Mouse (Mus musculus) MEL (cell line): Measurements from ENCODE around the gene Treml2. TPM values are rescaled to one million over a fixed set of nuclear protein-coding genes. Genes with fewer than 3 reads are reported as not detected.
A peak's percentile ranks its signal among the peaks of the same experiment; 100 is the strongest.

Experiments
- DNase-seq: peaks from one replicate; pipeline ENCODE4 v3.0.0; 2011; ENCODE audit warnings: low read depth, low spot score
- H3K27ac ChIP-seq: 2 replicates; pipeline ENCODE4 v1.5.1; 2012; ENCODE audit warnings: low read depth, mild to moderate bottlenecking, control low read depth, low read length, moderate library complexity; ENCODE audit not compliant: control insufficient read depth
- H3K27me3 ChIP-seq, 2 experiments: fragments of 150-350 bp in 1 of 2; sonication (generic) in 1 of 2; 2 replicates each; pipeline ENCODE4 v1.6.1; 2012; ENCODE audit warnings: low read length in 2 of 2, mild to moderate bottlenecking in 2 of 2, improper control_type of control experiment in 1 of 2, moderate library complexity in 1 of 2; ENCODE audit not compliant: insufficient read depth in 2 of 2, control insufficient read depth in 1 of 2
- H3K36me3 ChIP-seq, 2 experiments: 2 replicates each; pipeline ENCODE4 v1.6.1; 2012 to 2014; ENCODE audit warnings: low read length in 2 of 2, improper control_type of control experiment in 1 of 2, inconsistent platforms in 1 of 2, mild to moderate bottlenecking in 1 of 2; ENCODE audit not compliant: insufficient read depth in 2 of 2, control insufficient read depth in 1 of 2
- H3K4me1 ChIP-seq, 2 experiments: fragments of 150-350 bp in 1 of 2; sonication (generic) in 1 of 2; 2 replicates each; pipeline ENCODE4 v1.6.1; 2012; ENCODE audit warnings: low read length in 2 of 2, improper control_type of control experiment in 1 of 2, mild to moderate bottlenecking in 1 of 2; ENCODE audit not compliant: insufficient read depth in 2 of 2, control insufficient read depth in 1 of 2
- H3K4me3 ChIP-seq, 2 experiments: fragments of 150-350 bp in 1 of 2; sonication (generic) in 1 of 2; 2 replicates each; pipeline ENCODE4 v1.5.1; 2012; ENCODE audit warnings: low read depth in 2 of 2, low read length in 2 of 2, mild to moderate bottlenecking in 2 of 2, moderate library complexity in 2 of 2, control low read depth in 1 of 2, improper control_type of control experiment in 1 of 2; ENCODE audit not compliant: control insufficient read depth in 1 of 2, insufficient read depth in 1 of 2
- H3K79me2 ChIP-seq: 2 replicates; pipeline ENCODE4 v1.6.1; 2012; ENCODE audit warnings: mild to moderate bottlenecking, low read length, moderate library complexity; ENCODE audit not compliant: control insufficient read depth, poor library complexity, insufficient read depth
- H3K9ac ChIP-seq: 2 replicates; pipeline ENCODE4 v1.6.1; 2012; ENCODE audit warnings: low read depth, mild to moderate bottlenecking, control low read depth, low read length, moderate library complexity; ENCODE audit not compliant: control insufficient read depth, poor library complexity, severe bottlenecking
- H3K9me3 ChIP-seq: fragments of 150-350 bp; sonication (generic); replicated peaks from 2 replicates; pipeline ENCODE4 v1.6.1; 2012; ENCODE audit warnings: mild to moderate bottlenecking, low read length, improper control_type of control experiment, moderate library complexity; ENCODE audit not compliant: insufficient read depth
- BHLHE40 ChIP-seq: IDR thresholded peaks from 2 replicates; pipeline ENCODE4 v1.6.1; 2012; ENCODE audit warnings: low read depth, mild to moderate bottlenecking, inconsistent platforms, low read length, improper control_type of control experiment, borderline replicate concordance
- CTCF ChIP-seq, 3 experiments: IDR thresholded peaks in 2 of 3; conservative IDR thresholded peaks in 1 of 3; 2 replicates each; pipeline ENCODE4 v1.5.1; 2011 to 2012; ENCODE audit warnings: low read length in 3 of 3, low read depth in 2 of 3, mild to moderate bottlenecking in 2 of 3, improper control_type of control experiment in 1 of 3, inconsistent platforms in 1 of 3, mixed read lengths in 1 of 3, moderate library complexity in 1 of 3; ENCODE audit not compliant: control insufficient read depth in 1 of 3, insufficient read depth in 1 of 3, poor library complexity in 1 of 3, severe bottlenecking in 1 of 3
- ELF1 ChIP-seq: IDR thresholded peaks from 2 replicates; pipeline ENCODE4 v1.6.1; 2014; ENCODE audit warnings: low read depth, mild to moderate bottlenecking, inconsistent platforms, low read length, improper control_type of control experiment, moderate library complexity
- EP300 ChIP-seq, 2 experiments: IDR thresholded peaks; 2 replicates each; pipeline ENCODE4 v1.6.1; 2011; ENCODE audit warnings: improper control_type of control experiment in 2 of 2, low read length in 2 of 2, low read depth in 1 of 2, mild to moderate bottlenecking in 1 of 2
- GATA1 ChIP-seq: IDR thresholded peaks from 2 replicates; pipeline ENCODE4 v1.6.1; 2011; ENCODE audit warnings: low read depth, low read length, improper control_type of control experiment
- HCFC1 ChIP-seq: IDR thresholded peaks from 2 replicates; pipeline ENCODE4 v1.6.1; 2012; ENCODE audit warnings: low read depth, mild to moderate bottlenecking, inconsistent platforms, low read length, improper control_type of control experiment, moderate library complexity
- MYC ChIP-seq: IDR thresholded peaks from 2 replicates; pipeline ENCODE4 v1.6.1; 2011; ENCODE audit warnings: low read depth, mild to moderate bottlenecking, low read length, improper control_type of control experiment, moderate library complexity
- NELFE ChIP-seq: IDR thresholded peaks from 2 replicates; pipeline ENCODE4 v1.6.1; 2011; ENCODE audit warnings: low read depth, low read length, improper control_type of control experiment
- POLR2A ChIP-seq, 2 experiments: IDR thresholded peaks; 2 replicates each; pipeline ENCODE4 v1.6.1; 2011 to 2012; ENCODE audit warnings: low read length in 2 of 2, mild to moderate bottlenecking in 2 of 2, control low read depth in 1 of 2, improper control_type of control experiment in 1 of 2, low read depth in 1 of 2, moderate library complexity in 1 of 2; ENCODE audit not compliant: control insufficient read depth in 1 of 2, insufficient read depth in 1 of 2, poor library complexity in 1 of 2
- TCF12 ChIP-seq: IDR thresholded peaks from 2 replicates; pipeline ENCODE4 v1.6.1; 2014; ENCODE audit warnings: low read depth, mild to moderate bottlenecking, inconsistent platforms, low read length, improper control_type of control experiment, moderate library complexity
- UBTF ChIP-seq: IDR thresholded peaks from 2 replicates; pipeline ENCODE4 v1.6.1; 2012; ENCODE audit warnings: low read depth, mild to moderate bottlenecking, inconsistent platforms, low read length, improper control_type of control experiment, moderate library complexity, borderline replicate concordance; ENCODE audit not compliant: insufficient read depth
- ZMIZ1 ChIP-seq: IDR thresholded peaks from 2 replicates; pipeline ENCODE4 v1.6.1; 2012; ENCODE audit warnings: low read depth, mild to moderate bottlenecking, inconsistent platforms, low read length, improper control_type of control experiment, moderate library complexity
- polyA plus RNA-seq, 2 experiments: library from polyadenylated mRNA; stranded (reverse) in 1 of 2; unstranded in 1 of 2; fragments of >175 nt in 1 of 2; fragments of >200 nt in 1 of 2; gene quantifications; 2 replicates each; pipeline versions ENCODE4 v1.2.1 to v1.2.4; 2012; ENCODE audit warnings: low replicate concordance in 2 of 2, low read depth in 1 of 2; ENCODE audit not compliant: insufficient read length in 2 of 2, insufficient read depth in 1 of 2, missing spikeins in 1 of 2
- total RNA-seq: library from RNA; depleted of rRNA; stranded (reverse); fragments of 300-350 nt; gene quantifications from 2 replicates; pipeline ENCODE4 v1.2.3, GENCODE M21; 2012

Gene Treml2
- total and polyA plus RNA-seq, 3 experiments = 27.7 to 52.7 TPM; not detected in 1

DNA sequence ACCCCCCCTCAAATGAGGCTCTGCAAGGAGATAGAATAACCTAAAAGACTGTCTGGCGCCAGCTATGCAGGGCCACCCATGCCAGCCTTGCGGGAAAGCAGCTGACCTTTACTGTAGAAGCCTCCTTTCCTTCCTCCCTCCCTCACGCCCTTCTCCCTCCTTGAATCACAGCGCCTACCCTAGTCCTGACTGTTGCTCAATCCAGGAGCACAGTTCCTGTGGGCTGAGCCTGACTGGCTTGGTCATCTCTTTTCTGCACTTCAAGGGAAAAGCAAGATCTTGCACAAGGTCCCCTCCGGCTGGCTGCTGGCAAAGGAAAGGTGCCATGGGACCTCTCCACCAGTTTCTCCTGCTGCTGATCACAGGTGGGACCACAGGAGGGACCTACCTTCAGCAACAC, 46.9 kb downstream of the Treml2 start, which contains the start of gene Trem2:
TSS of gene Trem2 (plus strand) at position 171 of the 400 bp plus-strand sequence.
- H3K27me3 ChIP-seq = no peaks in the 10 kb centered on the region
- DNase-seq = no peak
- H3K9ac ChIP-seq = no peak within 1 kb of the TSS
- H3K4me3 ChIP-seq = no peak within 1 kb of the TSS
- no peaks in the 10 kb centered on the region for H3K79me2 ChIP-seq
- no peaks in the 10 kb centered on the region for H3K9me3 ChIP-seq
- H3K27ac ChIP-seq = no peak within 1 kb of the TSS
- TF ChIP-seq ELF1 = no peak
- TF ChIP-seq CTCF (IDR thresholded peaks at IDR 0.05 in 2 of 3, conservative IDR thresholded peaks at IDR 0.05 in 1 of 3; ENCODE audit: control insufficient read depth in 1 of 3, insufficient read depth in 1 of 3, low read depth in 2 of 3, low read length in 3 of 3, poor library complexity in 1 of 3, severe bottlenecking in 1 of 3) = no peak
- no peak for TF ChIP-seq UBTF
- no peak for TF ChIP-seq TCF12
- TF ChIP-seq NELFE = no peak
- no peak for TF ChIP-seq ZMIZ1
- no peak for TF ChIP-seq POLR2A (IDR thresholded peaks at IDR 0.05; ENCODE audit: control insufficient read depth in 1 of 2, insufficient read depth in 1 of 2, low read depth in 1 of 2, low read length in 2 of 2, poor library complexity in 1 of 2)
- peaks cover 3 to 12% of the 10 kb centered on the region in 2 experiments for H3K4me1 ChIP-seq
- peaks cover 0 to 5% of the 10 kb centered on the region in 2 experiments; a peak in 2 of 4 replicates for H3K36me3 ChIP-seq

DNA sequence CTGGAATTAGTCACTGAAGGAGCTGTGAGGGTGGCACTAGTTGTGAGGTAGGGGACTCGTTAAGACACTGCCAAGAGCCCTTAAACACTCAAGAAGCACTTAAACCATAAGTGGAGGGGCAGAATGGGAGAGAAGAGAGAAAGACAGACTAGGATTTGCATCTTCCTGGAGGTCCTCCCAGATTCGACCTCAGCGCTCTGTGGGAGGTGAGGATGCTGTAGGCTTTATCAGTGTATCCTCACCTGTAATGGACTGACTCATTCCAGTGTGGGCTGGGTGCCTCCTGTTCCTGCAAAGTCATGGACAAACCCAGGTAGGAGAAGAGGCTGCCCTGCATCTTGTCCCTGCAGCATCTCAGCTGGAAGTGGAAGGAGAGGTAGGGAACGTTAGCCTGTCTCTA, 47.5 kb downstream of the Treml2 start:
- no peak overlapping the region for H3K4me3 ChIP-seq
- no peak for DNase-seq

GRCm38 (mm10) chr17:48347287-48347686, 48.0 kb downstream of the Treml2 start:
- Histone ChIP-seq H3K79me2 (no peaks in the 10 kb centered on the region), H3K36me3 (peaks cover 0 to 1% of the 10 kb centered on the region in 2 experiments; a peak in 2 of 4 replicates), H3K4me3 (no peak overlapping the region), H3K9me3 (no peaks in the 10 kb centered on the region), H3K27me3 (no peaks in the 10 kb centered on the region), H3K9ac (no peak overlapping the region), H3K4me1 (peaks cover 0 to 7% of the 10 kb centered on the region in 2 experiments; a peak in 2 of 4 replicates), H3K27ac (no peak overlapping the region)
- TF ChIP-seq ZMIZ1 = no peak
- 0 out of 4 replicates have a peak, but pooled peaks of 1 of the 2 experiments have one; percentile 16 for TF ChIP-seq EP300 (IDR thresholded peaks at IDR 0.05; ENCODE audit: low read depth in 1 of 2, low read length in 2 of 2)
- TF ChIP-seq MYC = no peak
- DNase-seq = peak; percentile 61

More for the DNA sequence above, 47.5 kb downstream of the Treml2 start:
- Histone ChIP-seq H3K27ac (no peak overlapping the region), H3K27me3 (no peaks in the 10 kb centered on the region), H3K9ac (no peak overlapping the region), H3K4me1 (peaks cover 0 to 10% of the 10 kb centered on the region in 2 experiments; a peak in 2 of 4 replicates)
- TF ChIP-seq HCFC1 (no peak), BHLHE40 (no peak), GATA1 (no peak)
- TF ChIP-seq, all 39 proteins: peak for 0
- Histone ChIP-seq H3K36me3 (peaks cover 0 to 4% of the 10 kb centered on the region in 2 experiments; a peak in 2 of 4 replicates), H3K9me3 (no peaks in the 10 kb centered on the region), H3K79me2 (no peaks in the 10 kb centered on the region)
